Mouse (Mus musculus) G1E (cell line): ENCODE data around the gene Olfr938.

Source experiments
- CTCF ChIP-seq: IDR thresholded peaks from 2 replicates; pipeline ENCODE4 v1.5.1; 2012; ENCODE audit warnings: low read depth, low read length, inconsistent platforms, mixed read lengths
- GATA1 ChIP-seq: IDR thresholded peaks from 2 replicates; pipeline ENCODE4 v1.6.1; 2012; ENCODE audit warnings: borderline replicate concordance, low read length, inconsistent platforms, mixed read lengths
- POLR2AphosphoS5 ChIP-seq: IDR thresholded peaks from 2 replicates; pipeline ENCODE4 v1.6.1; 2012; ENCODE audit warnings: low read depth, low read length, inconsistent platforms; ENCODE audit not compliant: insufficient replicate concordance
- TAL1 ChIP-seq: conservative IDR thresholded peaks from 2 replicates; pipeline ENCODE4 v1.6.1; 2012; ENCODE audit warnings: low read depth, low read length, inconsistent platforms, mixed read lengths

DNA sequence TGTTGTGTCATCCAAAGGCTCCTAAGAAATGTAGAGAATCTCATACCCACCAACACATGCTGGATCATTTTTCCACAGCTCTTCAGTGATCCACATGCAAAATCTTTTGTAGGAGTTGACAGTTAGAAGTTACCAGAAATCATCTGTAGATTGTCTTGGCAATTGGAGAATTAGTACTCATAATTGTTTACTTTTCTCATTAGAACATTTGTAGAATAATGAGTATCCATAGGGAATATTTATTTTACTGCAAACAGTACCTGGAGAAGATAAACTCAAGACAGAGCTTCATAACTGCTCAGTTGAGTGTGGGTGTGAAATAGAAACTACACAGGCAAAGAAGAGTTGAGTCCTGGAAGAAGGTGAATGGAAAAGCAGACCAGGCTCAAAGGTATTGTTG, 49.1 kb upstream of the Olfr938 start, which contains the start of gene Olfr27:
- TF ChIP-seq POLR2AphosphoS5 (no peak), CTCF (no peak), GATA1 (no peak), TAL1 (no peak)
